Mouse (Mus musculus) kidney, postnatal 0 days (tissue): ENCODE results near the gene Abca13. TPM values are rescaled to one million over a fixed set of nuclear protein-coding genes. Genes with fewer than 3 reads are reported as not detected.
"Not testable (repeated sequence)": the region's sequence is repeated elsewhere in the genome, so short reads cannot be mapped to it uniquely, and the experiment has no call there.

Source experiments
- ATAC-seq: fragments of 200-750 bp; cut with Nextera tagmentation; replicated peaks from 2 replicates; pipeline ENCODE4 v1.8.0; 2017; ENCODE audit warnings: low read depth, moderate number of reproducible peaks, moderate TSS enrichment, moderate library complexity; ENCODE audit not compliant: low FRiP score
- DNase-seq: peaks from one replicate; pipeline ENCODE4 v3.0.0-alpha.2; 2016; ENCODE audit warnings: low spot score
- H3K27ac ChIP-seq: fragments of 300-500 bp; sonication (generic); 2 replicates; pipeline ENCODE4 v1.5.1; 2014; ENCODE audit warnings: mild to moderate bottlenecking
- H3K27me3 ChIP-seq: fragments of 300-500 bp; sonication (generic); 2 replicates; pipeline ENCODE4 v1.6.1; 2014; ENCODE audit warnings: low read length, mixed read lengths; ENCODE audit not compliant: insufficient read depth
- H3K36me3 ChIP-seq: fragments of 300-500 bp; sonication (generic); 2 replicates; pipeline ENCODE4 v1.6.1; 2014; ENCODE audit warnings: low read length, mixed read lengths; ENCODE audit not compliant: insufficient read depth
- H3K4me1 ChIP-seq: fragments of 300-500 bp; sonication (generic); replicated peaks from 2 replicates; pipeline ENCODE4 v1.6.1; 2014; ENCODE audit warnings: antibody characterized with exemption, low read length, mixed read lengths; ENCODE audit not compliant: insufficient read depth
- H3K4me2 ChIP-seq: fragments of 300-500 bp; sonication (generic); 2 replicates; pipeline ENCODE4 v1.6.1; 2014; ENCODE audit warnings: mild to moderate bottlenecking, low read length, moderate library complexity, mixed read lengths
- H3K4me3 ChIP-seq: fragments of 300-500 bp; sonication (generic); replicated peaks from 2 replicates; pipeline ENCODE4 v1.5.1; 2014; ENCODE audit warnings: low read depth, low read length
- H3K9ac ChIP-seq: fragments of 300-500 bp; sonication (generic); 2 replicates; pipeline ENCODE4 v1.6.1; 2014; ENCODE audit warnings: low read depth, low read length
- H3K9me3 ChIP-seq: fragments of 300-500 bp; sonication (generic); replicated peaks from 2 replicates; pipeline ENCODE4 v1.6.1; 2016; ENCODE audit warnings: low read length, inconsistent platforms, mixed read lengths
- CTCF ChIP-seq: IDR thresholded peaks from 2 replicates; pipeline ENCODE4 v1.5.1; 2016; ENCODE audit warnings: antibody characterized with exemption, low read depth, mild to moderate bottlenecking, moderate library complexity
- WGBS: fragments of 180-500 bp; shearing (Covaris S2); extraction: QIAGEN DNeasy Blood & Tissue Kit; methylation state at CpG from one replicate; pipeline ENCODE4 v1.1.7; 2014; 5-methylcytosine and 5-hydroxymethylcytosine counted together
- polyA plus RNA-seq: library from polyadenylated mRNA; unstranded; fragments of >200 nt; fragmentation: Nextera tagmentation; extraction: Ambion mirVana; gene quantifications from 2 replicates; pipeline ENCODE4 v1.2.1, GENCODE M21; 2015

Abca13 gene
- 1.8 TPM in 2 replicates for polyA plus RNA-seq

GRCm38 (mm10) chr11:9191555-9192131 is at the start of gene Abca13:
Abca13 (plus strand) TSS chr11:9191942.
- DNase-seq (peak; percentile 6), ATAC-seq (no peak; the same call in 1 of the 2 replicates)
- 50% methylated on average over 12 of the region's 12 CpGs for WGBS
- Histone ChIP-seq H3K27me3 (no peaks in the 10 kb centered on the region), H3K9ac (no peak within 1 kb of the TSS), H3K27ac (no peak within 1 kb of the TSS), H3K4me3 (no peak within 1 kb of the TSS), H3K36me3 (no peaks in the 10 kb centered on the region), H3K4me2 (no peak within 1 kb of the TSS), H3K9me3 (no peaks in the 10 kb centered on the region), H3K4me1 (no peaks in the 10 kb centered on the region)
- no peak for TF ChIP-seq CTCF

GRCm38 (mm10) chr11:9145113-9145512 is 46.6 kb upstream of the Abca13 start:
- Histone ChIP-seq H3K4me2 (no peak overlapping the region), H3K36me3 (no peaks in the 10 kb centered on the region), H3K9me3 (no peaks in the 10 kb centered on the region), H3K27me3 (no peaks in the 10 kb centered on the region), H3K9ac (no peak overlapping the region), H3K27ac (no peak overlapping the region), H3K4me3 (no peak overlapping the region), H3K4me1 (no peaks in the 10 kb centered on the region)
- DNase-seq (no peak), ATAC-seq (no peak)
- no peak for TF ChIP-seq CTCF
- WGBS, result 84% methylated on average over 2 of the region's 2 CpGs

GRCm38 (mm10) chr11:9146115-9146514 is 45.6 kb upstream of the Abca13 start:
- Histone ChIP-seq H3K9ac (no peak overlapping the region), H3K4me3 (no peak overlapping the region), H3K36me3 (no peaks in the 10 kb centered on the region), H3K4me1 (no peaks in the 10 kb centered on the region), H3K27ac (no peak overlapping the region), H3K9me3 (no peaks in the 10 kb centered on the region), H3K27me3 (no peaks in the 10 kb centered on the region), H3K4me2 (no peak overlapping the region)
- no peak for TF ChIP-seq CTCF
- WGBS, result 91% methylated on average over 4 of the region's 4 CpGs
- DNase-seq (no peak), ATAC-seq (no peak)

DNA sequence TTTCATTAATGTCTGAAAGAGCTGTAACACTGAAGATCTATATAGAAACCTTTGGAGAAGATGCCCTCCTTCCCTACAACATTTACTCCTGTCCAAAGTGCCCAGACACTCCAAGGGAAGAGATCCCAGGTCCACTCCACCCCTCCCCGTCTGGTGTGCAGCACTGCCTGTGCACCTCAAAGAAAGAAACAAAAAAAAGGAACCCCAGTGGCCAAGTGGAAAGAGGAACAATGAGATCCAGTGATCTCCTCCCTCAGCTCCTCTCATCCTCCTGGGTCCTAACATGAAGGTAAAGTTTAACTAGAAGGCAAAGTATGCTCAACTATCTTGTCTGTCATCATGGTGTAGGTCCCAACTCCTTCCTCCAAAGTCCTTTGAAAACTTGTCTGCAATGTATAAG is 45.1 kb upstream of the Abca13 start:
- Histone ChIP-seq H3K9me3 (no peaks in the 10 kb centered on the region), H3K27ac (no peak overlapping the region), H3K9ac (no peak overlapping the region), H3K27me3 (no peaks in the 10 kb centered on the region), H3K4me2 (no peak overlapping the region), H3K4me3 (no peak overlapping the region), H3K4me1 (no peaks in the 10 kb centered on the region), H3K36me3 (no peaks in the 10 kb centered on the region)
- WGBS, result 95% methylated on average over 1 of the region's 1 CpGs
- no peak for TF ChIP-seq CTCF
- DNase-seq (no peak), ATAC-seq (no peak)

DNA sequence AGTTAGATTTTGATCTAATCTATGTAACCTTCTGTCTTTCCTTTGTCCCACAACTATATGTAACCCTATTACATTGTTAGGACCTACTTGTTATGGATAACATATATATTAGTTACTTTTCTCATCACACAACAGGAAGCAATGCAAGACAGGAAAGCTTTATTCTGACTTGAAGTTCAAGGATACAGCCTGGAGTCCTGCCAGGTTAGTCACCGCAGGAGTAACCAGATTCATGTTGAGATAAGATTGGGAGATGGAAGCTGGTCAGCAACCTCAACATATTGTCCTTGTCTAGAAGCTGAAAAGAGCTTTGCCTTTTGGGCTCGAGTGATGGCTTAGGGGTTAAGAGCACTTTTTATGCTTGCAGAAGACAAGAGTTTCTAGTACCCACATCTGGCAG is 43.5 kb upstream of the Abca13 start:
- H3K9ac ChIP-seq, result no peak overlapping the region
- H3K27me3 ChIP-seq, result no peaks in the 10 kb centered on the region
- TF ChIP-seq CTCF, result no peak
- no peaks in the 10 kb centered on the region for H3K36me3 ChIP-seq
- H3K4me3 ChIP-seq, result no peak overlapping the region
- 51% methylated on average over 2 of the region's 2 CpGs for WGBS
- H3K27ac ChIP-seq, result no peak overlapping the region
- H3K4me1 ChIP-seq, result no peaks in the 10 kb centered on the region
- no peaks in the 10 kb centered on the region for H3K9me3 ChIP-seq
- DNase-seq (no peak), ATAC-seq (no peak)
- no peak overlapping the region for H3K4me2 ChIP-seq

DNA sequence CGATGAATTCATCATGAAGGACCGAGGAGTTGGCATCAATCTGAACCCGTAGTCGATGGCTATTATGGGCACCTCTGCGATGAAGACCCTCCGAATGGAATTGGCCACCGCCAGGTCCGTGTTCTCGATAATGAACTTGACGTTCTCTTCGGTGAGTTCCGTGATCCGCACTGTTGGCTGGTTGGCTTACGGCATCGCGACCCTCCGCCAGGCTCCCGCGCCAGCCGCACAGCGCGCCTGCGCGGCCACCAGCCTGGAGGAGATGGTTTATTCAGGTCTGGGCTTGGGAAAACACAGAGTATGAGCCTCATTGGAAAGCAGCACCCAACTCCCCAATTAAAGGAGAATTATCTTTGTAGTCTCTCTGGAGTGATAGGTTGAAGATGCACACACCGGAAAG is 41.3 kb upstream of the Abca13 start:
- not testable (repeated sequence) for H3K9me3 ChIP-seq, H3K4me2 ChIP-seq, ATAC-seq

GRCm38 (mm10) chr11:9159953-9160352 is 31.8 kb upstream of the Abca13 start:
- no peak for TF ChIP-seq CTCF
- DNase-seq, result peak; percentile 76
- Histone ChIP-seq H3K27ac (no peak overlapping the region), H3K4me2 (no peak overlapping the region), H3K9me3 (no peaks in the 10 kb centered on the region), H3K4me1 (no peaks in the 10 kb centered on the region), H3K4me3 (no peak overlapping the region), H3K9ac (no peak overlapping the region), H3K27me3 (no peaks in the 10 kb centered on the region), H3K36me3 (no peaks in the 10 kb centered on the region)
- ATAC-seq, result peak; percentile 68
- WGBS, result 22% methylated on average over 3 of the region's 3 CpGs

More for the DNA sequence above, 41.3 kb upstream of the Abca13 start:
- 86% methylated on average over 25 of the region's 25 CpGs for WGBS
- H3K4me3 ChIP-seq, H3K27me3 ChIP-seq, H3K9ac ChIP-seq, DNase-seq, H3K36me3 ChIP-seq, H3K27ac ChIP-seq, H3K4me1 ChIP-seq: not testable (repeated sequence)
